Mouse (Mus musculus) heart, adult 9 months (tissue): Measurements from ENCODE around the gene Sdf2l1.
"Not testable (repeated sequence)": the region's sequence is repeated elsewhere in the genome, so short reads cannot be mapped to it uniquely, and the experiment has no call there.

ENCODE experiments used
- DNase-seq, 2 experiments: peaks; one replicate each; pipeline ENCODE4 v3.0.0; 2022; ENCODE audit warnings: low spot score in 2 of 2

Sdf2l1 gene

DNA sequence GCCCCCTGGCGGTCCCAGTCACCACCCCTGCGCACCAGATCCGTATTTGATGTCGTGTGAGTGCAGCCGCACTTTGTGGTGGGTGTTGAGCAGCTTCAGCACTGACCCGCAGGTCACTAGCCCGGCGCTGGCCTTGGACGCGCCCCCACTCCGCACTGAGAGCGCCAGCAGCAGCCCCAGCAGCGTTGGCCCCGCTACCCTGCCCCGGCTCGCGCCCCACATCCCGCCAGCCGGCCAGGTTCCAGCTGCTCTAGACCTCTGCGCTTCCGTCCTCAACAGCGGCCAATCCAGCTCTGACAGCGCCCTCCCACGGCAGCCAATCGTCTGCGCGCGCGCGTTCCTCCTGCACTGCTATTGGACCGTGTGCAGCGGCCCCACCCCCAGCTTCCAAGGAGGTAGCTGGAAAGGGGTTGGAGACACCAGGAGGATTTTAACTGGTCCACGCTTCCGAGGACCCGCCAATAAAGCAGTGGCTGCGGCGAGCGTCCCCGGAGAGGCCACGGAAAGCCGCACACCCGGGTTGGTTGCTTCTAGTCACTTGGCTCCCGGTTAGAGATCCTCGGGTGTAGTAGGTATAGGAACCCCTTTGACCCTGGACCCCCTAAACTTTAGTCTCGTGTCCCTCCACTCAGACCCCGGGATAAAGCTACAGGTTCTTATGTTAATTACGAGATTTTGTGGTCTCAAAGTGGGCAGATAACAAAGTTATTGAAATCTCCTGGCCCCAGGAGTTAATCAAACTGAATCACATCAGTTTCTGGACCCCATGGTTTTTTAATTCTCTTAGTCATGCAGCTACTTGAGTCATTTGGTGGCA lies at the start of gene Sdf2l1:
Gene Sdf2l1, minus strand, starts transcription at position 295 of the 817 bp plus-strand sequence.
- peak; percentile 95 to 96 for DNase-seq

GRCm38 (mm10) chr16:17181382-17181781 lies 49.2 kb upstream of the Sdf2l1 start:
- peak; percentile 37 to 46 for DNase-seq

DNA sequence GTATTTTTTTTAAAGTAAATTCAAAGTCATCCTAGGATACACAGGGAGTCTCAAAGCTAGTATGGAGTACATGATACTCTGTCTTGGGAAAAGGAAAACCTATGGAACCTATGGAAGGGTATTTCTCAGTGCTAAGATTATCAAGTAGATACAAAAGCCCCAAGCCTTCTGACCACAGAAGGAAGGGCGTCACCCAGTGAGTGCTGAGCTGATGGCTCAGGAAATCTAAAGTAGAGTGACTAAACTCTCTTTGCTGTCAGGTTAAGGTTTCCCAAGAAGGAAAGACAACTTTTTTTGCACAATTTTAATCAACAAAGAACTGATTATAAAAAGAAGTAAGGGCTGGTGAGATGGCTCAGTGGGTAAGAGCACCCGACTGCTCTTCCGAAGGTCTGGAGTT lies 47.5 kb upstream of the Sdf2l1 start:
- DNase-seq: no peak

GRCm38 (mm10) chr16:17177623-17178170 lies 45.5 kb upstream of the Sdf2l1 start:
- no peak for DNase-seq

DNA sequence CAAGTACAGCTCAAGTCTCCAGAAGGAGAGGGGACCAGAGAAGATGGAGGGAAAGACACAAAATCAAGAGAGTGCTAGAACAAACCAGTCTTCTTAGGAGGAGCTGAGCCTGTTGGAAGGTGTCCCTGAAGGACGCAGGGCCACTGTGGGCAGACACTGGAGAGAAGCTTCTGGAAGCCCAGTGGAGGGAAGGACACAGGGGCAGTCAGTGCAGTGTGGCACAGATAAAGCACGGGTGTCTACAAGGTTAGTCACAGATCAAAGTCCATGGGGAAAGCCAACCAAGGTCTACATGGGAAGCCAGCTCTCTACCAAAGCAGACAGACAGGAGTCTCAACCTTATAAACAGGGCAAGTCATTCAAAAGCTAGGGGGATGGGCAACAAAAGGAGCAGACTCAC lies 43.6 kb upstream of the Sdf2l1 start:
- DNase-seq: no peak

DNA sequence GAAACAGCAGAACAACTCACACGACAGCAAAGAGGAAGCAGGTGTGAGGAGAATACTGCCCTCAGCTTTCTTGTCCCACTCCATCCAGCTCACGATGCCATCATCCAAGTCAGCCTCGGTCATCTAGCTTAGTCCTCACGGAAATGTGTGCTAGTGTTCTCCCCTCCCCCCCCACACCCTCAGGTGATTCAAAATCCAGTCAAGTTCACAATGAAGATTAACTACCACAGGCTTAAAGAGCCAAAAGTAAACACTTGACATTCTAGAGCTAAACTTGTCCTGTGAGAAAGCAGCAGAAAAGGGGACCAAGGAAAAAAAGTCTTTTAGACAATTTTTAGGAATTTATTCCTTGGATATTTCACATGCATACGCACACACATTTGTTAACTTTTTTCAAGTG lies 35.9 kb upstream of the Sdf2l1 start:
- no peak for DNase-seq

GRCm38 (mm10) chr16:17167179-17167578 lies 35.0 kb upstream of the Sdf2l1 start:
- no peak for DNase-seq

GRCm38 (mm10) chr16:17165478-17165877 lies 33.3 kb upstream of the Sdf2l1 start:
- DNase-seq: not testable (repeated sequence)

GRCm38 (mm10) chr16:17154346-17154745 lies 22.2 kb upstream of the Sdf2l1 start:
- DNase-seq: no peak

- no peak for DNase-seq
These were observed 19.7 kb upstream of the Sdf2l1 start for GRCm38 (mm10) chr16:17151874-17152273.

DNA sequence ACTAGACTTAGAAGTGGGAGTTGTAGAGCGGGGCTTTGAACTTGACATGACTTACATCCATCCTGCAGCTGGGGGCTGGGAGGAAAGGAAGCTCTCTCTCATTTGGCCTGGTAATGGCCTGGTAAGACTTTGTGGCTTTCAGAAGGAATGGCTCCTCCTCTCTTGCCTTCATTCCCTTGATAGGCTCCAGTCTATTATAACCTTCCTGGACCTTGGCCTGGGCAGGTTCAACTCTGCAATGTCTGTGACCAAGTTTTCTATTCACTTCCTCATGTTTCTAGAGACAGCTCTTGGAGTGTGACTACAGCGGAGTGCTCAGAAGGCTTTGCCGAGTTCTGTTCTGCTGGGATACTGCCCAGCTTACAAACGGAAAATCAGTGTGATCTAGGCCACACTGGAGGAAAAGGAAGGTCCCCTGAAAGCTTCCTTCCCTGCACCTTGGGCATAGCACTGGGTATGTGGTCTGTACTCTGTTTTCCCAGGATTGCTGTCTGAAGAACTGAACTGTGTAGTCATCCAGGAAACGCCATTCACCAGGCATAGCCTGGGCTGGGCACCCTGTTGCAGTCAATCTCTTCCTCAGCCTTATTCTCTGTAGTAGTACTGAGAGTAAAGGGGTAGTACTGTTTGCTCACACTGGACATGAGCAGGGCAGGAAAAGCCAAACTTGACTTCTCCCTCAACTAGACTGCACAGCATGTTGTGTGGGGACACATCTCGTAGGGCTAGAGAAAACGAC lies 18.5 kb upstream of the Sdf2l1 start:
- DNase-seq: no peak

DNA sequence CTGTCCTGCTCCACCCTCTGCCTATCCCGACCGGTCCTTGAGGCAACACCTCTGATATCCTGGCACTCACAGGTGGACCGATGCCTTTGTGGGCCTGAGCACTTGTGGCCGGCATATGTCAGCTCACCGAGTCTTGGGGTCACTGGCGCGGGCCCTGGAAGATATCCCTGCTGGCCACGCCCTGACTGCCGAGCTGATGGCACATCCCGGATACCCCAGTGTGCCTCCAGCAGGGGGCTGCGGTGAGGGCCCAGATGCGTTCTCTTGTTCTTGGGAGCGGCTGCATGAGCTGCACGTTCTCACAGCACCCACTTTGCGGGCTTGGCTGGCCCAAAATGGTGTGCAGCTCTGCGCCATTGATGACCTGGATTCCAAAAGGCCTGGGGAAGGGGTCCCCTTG lies 15.9 kb upstream of the Sdf2l1 start:
- DNase-seq: no peak

DNA sequence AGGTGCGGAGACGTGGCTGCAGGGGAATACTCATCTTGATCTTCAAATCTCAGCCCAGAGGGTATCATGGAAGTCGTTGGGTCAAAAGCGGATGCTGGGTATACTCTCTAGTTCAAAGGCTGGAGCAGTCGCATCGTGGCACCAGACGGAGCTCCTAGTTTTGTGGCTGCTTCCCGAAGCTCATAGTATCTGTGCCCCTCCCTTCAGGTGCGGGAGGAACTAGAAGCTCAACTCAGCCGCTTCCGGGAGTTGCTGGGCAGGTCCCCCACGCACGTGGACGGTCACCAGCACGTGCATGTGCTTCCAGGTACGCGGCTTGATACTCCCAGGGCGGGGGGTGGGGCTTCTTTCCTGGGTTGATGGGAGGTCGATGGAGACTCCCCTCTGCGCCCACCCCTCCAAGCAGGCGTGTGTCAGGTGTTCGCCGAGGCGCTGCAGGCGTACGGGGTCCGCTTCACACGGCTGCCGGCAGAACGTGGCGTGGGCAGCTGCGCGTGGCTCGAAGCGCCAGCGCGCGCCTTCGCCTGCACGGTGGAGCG lies 15.3 kb upstream of the Sdf2l1 start:
- no peak for DNase-seq

DNA sequence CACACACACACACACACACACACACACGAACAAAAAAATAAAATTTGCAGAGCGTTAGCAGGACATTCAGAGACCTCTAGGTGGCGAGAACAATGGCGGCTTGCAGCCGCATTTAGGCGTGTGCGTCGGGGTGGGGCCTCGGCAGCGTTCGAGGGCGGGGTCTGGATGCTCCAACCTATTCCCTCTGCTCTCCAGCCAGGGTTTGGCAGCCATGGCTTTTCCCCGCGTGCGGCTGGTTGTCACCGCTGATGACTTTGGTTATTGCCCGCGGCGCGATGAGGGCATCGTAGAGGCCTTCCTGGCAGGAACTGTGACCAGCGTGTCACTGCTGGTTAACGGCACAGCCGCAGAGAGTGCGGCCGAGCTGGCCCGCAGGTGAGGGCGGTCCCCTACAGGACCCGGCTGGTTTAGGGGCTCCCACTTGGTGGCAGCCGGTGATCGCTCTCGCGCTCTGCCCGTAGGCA lies 14.6 kb upstream of the Sdf2l1 start, which contains the start of gene Ccdc116:
Gene Ccdc116, minus strand, starts transcription at position 458 of the 464 bp plus-strand sequence.
- peak; percentile 64 to 71 for DNase-seq

GRCm38 (mm10) chr16:17144339-17144738 lies 12.2 kb upstream of the Sdf2l1 start, which contains the start of gene Ydjc:
Gene Ydjc (plus strand): TSS chr16:17144621.
- no peak for DNase-seq

- no peak for DNase-seq
These were observed 5.2 kb upstream of the Sdf2l1 start for GRCm38 (mm10) chr16:17137355-17137754.

DNA sequence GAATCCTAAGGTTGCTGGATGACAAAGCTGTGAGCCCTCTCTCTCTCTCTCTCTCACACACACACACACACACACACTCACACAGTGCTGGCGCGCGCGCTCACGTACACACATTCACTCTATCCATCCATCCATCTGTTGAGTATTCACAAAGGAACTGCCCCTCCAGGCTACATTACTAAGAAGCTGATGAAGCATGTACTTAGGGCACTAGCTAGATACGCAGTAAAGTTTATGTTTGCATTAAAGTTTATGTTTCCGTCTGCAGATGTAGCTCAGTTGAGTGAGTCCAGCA lies 670 bp upstream of the Sdf2l1 start:
- no peak for DNase-seq

- DNase-seq: peak in 1 of 2 experiments; percentile 10
These were observed 743 bp downstream of the Sdf2l1 start for GRCm38 (mm10) chr16:17131191-17132088.

GRCm38 (mm10) chr16:17127292-17127691 lies 4.9 kb downstream of the Sdf2l1 start:
- peak in 1 of 2 experiments; percentile 24 for DNase-seq

DNA sequence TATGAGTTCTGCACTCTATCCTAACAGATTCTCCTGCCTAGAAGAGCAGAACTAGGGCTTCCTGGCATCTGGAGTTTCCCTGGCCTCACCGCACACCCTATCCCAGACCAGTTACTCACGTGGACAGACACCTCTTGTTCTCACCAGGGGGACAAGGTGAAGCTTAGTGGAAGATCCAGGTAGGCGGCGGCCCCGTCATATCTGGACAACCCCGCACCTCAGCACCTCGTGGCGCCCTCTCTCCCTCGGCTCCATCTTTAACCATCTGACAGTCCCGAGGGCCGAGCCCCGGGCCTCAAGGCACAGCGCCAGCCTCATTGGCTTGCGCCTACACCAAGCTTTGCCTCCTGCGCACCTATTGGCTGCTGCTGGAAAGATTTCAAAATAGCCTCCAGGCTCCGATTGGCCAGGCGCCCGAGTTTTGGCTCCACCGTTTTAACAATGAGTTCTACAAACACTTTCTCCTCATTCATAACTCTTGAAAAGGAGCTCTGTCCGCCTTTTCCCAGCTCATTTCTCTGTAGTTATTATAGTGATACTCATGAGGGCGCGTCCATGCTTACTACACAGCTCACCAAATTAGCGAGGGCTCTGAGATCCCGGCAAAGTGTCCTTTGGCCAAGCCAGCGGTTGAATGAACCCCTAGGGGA lies 7.2 kb downstream of the Sdf2l1 start, which contains the start of gene 2610318N02Rik:
Gene 2610318N02Rik, minus strand, starts transcription at position 297 of the 650 bp plus-strand sequence.
- DNase-seq: peak; percentile 32 to 43
